Mouse (Mus musculus): ENCODE results near the gene Asb8. TPM values are rescaled to one million over a fixed set of nuclear protein-coding genes. Genes with fewer than 3 reads are reported as not detected.

Gene Asb8
- polyA plus RNA-seq, 1 experiment from 2014 or later, result 26.1 TPM

DNA sequence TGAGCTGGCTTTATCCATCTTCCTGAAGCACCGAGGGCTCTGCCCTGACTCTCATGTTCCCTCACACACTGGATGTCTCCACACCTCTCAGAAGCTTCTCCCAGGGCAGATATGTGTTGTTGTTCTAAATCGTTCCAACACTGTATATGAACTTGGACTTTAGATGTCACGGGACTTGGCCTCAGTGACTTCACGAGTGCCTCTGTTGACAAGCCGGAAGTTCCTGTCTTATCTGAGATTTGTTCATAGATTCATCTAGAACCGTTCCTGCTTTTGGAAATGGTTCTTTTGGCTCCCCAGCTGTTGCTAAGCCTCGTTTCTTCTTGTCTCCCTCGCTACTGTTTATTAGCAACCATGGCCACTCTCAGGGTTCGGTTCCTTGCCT is 49.7 kb downstream of the Asb8 start:
- no peak overlapping the region for H3K27ac ChIP-seq
- 95% methylated on average over 9 of the region's 9 CpGs for WGBS (ENCODE audit: missing documents)
- no peaks in the 10 kb centered on the region for H3K79me2 ChIP-seq (ENCODE audit: inconsistent target)
- H3K4me3 ChIP-seq (ENCODE audit: inconsistent target), result no peak overlapping the region
- H3K36me3 ChIP-seq (ENCODE audit: inconsistent target), result 0 out of 2 replicates have a peak, but pooled peaks cover 3% of the 10 kb centered on the region

GRCm38 (mm10) chr15:98114852-98115778 is 50.3 kb downstream of the Asb8 start:
- 96% methylated on average over 10 of the region's 10 CpGs for WGBS (ENCODE audit: missing documents)
- no peak overlapping the region for H3K4me3 ChIP-seq (ENCODE audit: inconsistent target)
- H3K36me3 ChIP-seq (ENCODE audit: inconsistent target), result no peaks in the 10 kb centered on the region
- H3K79me2 ChIP-seq (ENCODE audit: inconsistent target), result no peaks in the 10 kb centered on the region
- no peak overlapping the region for H3K27ac ChIP-seq

DNA sequence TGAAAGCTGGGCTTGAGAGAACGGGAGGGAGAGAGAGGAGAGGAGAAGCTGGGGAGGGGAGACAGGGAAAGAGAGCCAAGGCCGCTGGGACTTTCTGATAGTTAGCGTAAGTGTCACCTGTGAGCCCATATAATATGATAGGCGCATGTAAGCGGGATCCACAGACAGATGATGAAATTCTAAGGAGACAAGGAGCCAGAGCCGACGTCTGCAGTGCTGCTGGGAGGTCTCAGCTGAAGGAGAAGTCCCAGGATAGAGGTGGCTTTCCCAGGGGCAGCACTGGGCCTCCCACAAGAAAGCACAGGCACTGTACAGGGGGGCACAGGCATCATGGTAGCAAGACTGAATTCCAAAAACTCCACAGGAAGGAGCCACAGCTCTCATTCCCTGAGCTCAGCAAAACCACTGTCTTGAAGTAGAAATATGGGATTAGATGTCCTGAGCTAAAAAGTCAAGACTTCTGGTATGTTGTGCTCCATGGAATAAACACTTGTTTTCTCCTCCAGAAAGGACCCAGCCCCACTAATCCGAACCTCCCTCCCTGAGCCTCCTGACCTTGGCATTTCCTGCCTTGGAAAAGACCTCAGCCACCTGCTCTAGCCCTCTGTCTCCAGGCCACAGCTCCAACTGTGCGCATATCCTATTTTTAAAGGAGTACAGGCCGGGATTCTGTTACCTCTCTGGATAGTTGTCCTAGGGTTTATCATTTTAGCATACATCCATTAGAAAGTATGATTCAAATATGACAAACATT is 51.1 kb downstream of the Asb8 start:
- Histone ChIP-seq H3K4me3 (ENCODE audit: inconsistent target) (no peak overlapping the region), H3K27ac (no peak overlapping the region), H3K79me2 (ENCODE audit: inconsistent target) (no peaks in the 10 kb centered on the region), H3K36me3 (ENCODE audit: inconsistent target) (no peaks in the 10 kb centered on the region)
- 95% methylated on average over 10 of the region's 10 CpGs for WGBS (ENCODE audit: missing documents)

DNA sequence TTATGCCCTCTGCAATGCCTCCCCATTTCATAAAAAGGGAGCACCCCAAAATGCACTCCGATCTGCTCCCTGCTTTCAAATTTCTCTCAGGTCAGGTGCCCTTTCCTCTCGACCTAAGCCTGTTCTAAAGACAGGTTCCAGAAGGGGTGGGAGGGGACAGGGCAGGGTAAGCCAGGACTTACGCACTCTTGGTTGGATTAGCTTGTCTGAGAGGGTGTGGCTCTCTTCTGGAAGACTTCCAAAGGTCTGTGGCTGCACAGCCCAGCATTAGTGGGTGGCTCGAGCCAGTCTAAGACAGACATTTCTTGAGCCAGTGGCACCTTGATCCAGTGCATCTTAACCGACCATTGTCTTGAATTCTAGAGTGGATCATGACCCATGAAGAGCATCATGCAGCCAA is 53.6 kb downstream of the Asb8 start:
- 61% methylated on average over 5 of the region's 5 CpGs for WGBS (ENCODE audit: missing documents)
- H3K36me3 ChIP-seq (ENCODE audit: inconsistent target), result no peaks in the 10 kb centered on the region

DNA sequence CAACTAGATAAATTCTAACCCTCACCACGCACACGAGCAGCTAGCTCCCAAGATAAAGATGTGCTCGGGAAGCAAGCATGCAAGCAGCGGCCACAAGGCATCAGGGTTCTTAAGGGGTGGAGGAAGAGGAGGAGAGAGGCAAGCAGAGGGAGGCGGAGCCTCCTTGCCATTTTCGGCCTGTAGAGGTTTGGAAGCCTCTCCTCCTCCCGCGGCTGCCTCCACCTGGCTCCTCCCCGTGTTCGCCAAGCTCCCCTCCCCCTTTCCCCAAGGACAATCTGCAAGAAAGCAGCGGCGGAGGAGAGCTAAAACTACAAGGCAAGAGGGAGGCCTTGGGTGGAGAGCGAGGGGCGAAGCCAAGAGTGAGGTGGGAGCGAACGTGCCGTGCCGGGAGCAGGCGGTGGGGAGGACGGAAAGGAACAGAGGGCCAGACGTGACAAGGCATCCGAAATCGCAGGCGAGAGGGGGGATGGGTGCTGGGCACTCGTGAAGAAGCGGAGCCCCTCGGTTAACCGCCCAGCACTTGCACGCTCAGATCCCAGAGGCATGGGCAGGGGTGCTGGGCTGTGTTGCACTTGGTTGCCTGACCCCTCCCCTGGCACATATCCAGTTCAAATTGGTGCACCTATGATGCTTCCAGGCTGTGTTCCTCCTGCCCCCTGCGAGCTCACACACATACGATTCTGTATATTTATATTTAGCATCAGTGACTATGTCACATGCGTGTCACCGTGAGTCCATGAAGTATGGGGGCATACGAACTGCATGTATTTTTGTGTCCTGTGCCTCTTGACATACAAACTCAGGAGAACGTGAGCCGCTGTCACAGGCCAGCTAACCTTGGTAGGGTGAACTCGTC is 56.9 kb downstream of the Asb8 start:
- peak overlapping the region; percentile 62 for H3K4me3 ChIP-seq (ENCODE audit: inconsistent target)
- no peak overlapping the region for H3K27ac ChIP-seq

More for the DNA sequence above, 53.6 kb downstream of the Asb8 start:
- Histone ChIP-seq H3K4me3 (ENCODE audit: inconsistent target) (no peak overlapping the region), H3K79me2 (ENCODE audit: inconsistent target) (no peaks in the 10 kb centered on the region), H3K27ac (no peak overlapping the region)

GRCm38 (mm10) chr15:98107703-98108296 is 57.6 kb downstream of the Asb8 start:
- H3K79me2 ChIP-seq (ENCODE audit: inconsistent target), result no peaks in the 10 kb centered on the region
- no peak overlapping the region for H3K27ac ChIP-seq
- peak overlapping the region; percentile 62; the same call in 1 of the 2 replicates for H3K4me3 ChIP-seq (ENCODE audit: inconsistent target)
- H3K36me3 ChIP-seq (ENCODE audit: inconsistent target), result no peaks in the 10 kb centered on the region
- WGBS (ENCODE audit: missing documents), result 51% methylated on average over 11 of the region's 11 CpGs

More for the DNA sequence above, 56.9 kb downstream of the Asb8 start:
- Histone ChIP-seq H3K36me3 (ENCODE audit: inconsistent target) (no peaks in the 10 kb centered on the region), H3K79me2 (ENCODE audit: inconsistent target) (no peaks in the 10 kb centered on the region)
- WGBS (ENCODE audit: missing documents), result 3% methylated on average over 37 of the region's 37 CpGs

GRCm38 (mm10) chr15:98107230-98107629 is 58.2 kb downstream of the Asb8 start:
- H3K79me2 ChIP-seq (ENCODE audit: inconsistent target), result no peaks in the 10 kb centered on the region
- WGBS (ENCODE audit: missing documents), result 97% methylated on average over 6 of the region's 6 CpGs
- no peak overlapping the region for H3K27ac ChIP-seq
- H3K36me3 ChIP-seq (ENCODE audit: inconsistent target), result no peaks in the 10 kb centered on the region
- H3K4me3 ChIP-seq (ENCODE audit: inconsistent target), result no peak overlapping the region

GRCm38 (mm10) chr15:98106506-98106905 is 58.9 kb downstream of the Asb8 start:
- Histone ChIP-seq H3K79me2 (ENCODE audit: inconsistent target) (no peaks in the 10 kb centered on the region), H3K36me3 (ENCODE audit: inconsistent target) (no peaks in the 10 kb centered on the region), H3K4me3 (ENCODE audit: inconsistent target) (no peak overlapping the region), H3K27ac (no peak overlapping the region)
- WGBS (ENCODE audit: missing documents), result 87% methylated on average over 6 of the region's 6 CpGs

DNA sequence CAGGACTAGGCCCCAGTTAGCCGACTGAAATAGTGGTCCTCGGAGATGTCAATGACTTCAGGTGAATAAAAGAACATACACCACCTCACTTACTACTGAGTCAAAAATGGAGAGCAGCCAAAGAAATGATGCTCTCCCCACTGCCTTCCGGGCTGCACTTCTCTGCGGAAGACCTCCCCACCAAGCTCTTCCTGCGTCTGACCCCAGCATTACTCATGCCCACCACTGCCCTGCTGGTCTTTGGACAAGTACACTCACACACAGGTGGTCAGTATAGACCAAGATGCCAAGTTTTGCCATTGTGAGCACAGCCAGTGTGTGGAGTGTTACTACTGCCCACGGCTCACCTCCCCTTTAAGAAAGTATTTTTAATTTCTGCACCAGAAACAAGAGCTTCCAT is 63.0 kb downstream of the Asb8 start:
- H3K4me3 ChIP-seq (ENCODE audit: inconsistent target), result no peak overlapping the region
- H3K36me3 ChIP-seq (ENCODE audit: inconsistent target), result no peaks in the 10 kb centered on the region
- 91% methylated on average over 6 of the region's 6 CpGs for WGBS (ENCODE audit: missing documents)
- no peaks in the 10 kb centered on the region for H3K79me2 ChIP-seq (ENCODE audit: inconsistent target)
- no peak overlapping the region for H3K27ac ChIP-seq

GRCm38 (mm10) chr15:98098519-98098918 is 66.9 kb downstream of the Asb8 start:
- Histone ChIP-seq H3K36me3 (ENCODE audit: inconsistent target) (no peaks in the 10 kb centered on the region), H3K4me3 (ENCODE audit: inconsistent target) (no peak overlapping the region), H3K79me2 (ENCODE audit: inconsistent target) (no peaks in the 10 kb centered on the region; the same call in 1 of the 2 replicates), H3K27ac (no peak overlapping the region)
- 90% methylated on average over 9 of the region's 9 CpGs for WGBS (ENCODE audit: missing documents)

DNA sequence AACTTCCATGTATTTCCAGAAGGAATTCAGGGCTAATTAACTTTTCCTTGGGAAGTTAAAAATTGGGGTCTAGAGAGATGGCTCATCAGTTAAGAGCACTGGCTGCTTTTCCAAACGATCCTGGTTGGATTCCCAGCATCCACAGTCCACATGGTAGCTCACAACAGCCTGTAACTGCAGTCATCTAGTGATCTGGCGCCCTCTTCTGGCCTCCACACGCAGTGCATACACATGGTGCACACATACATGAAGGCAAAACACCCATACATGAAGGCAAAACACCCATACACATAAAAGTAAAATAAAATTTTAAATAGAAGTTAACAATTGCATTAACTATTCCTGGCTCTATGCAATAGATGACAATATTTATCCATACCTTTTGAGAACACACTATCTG is 68.5 kb downstream of the Asb8 start:
- H3K4me3 ChIP-seq (ENCODE audit: inconsistent target), result no peak overlapping the region
- peaks cover 10% of the 10 kb centered on the region for H3K79me2 ChIP-seq (ENCODE audit: inconsistent target)
- no peak overlapping the region for H3K27ac ChIP-seq
- H3K36me3 ChIP-seq (ENCODE audit: inconsistent target), result no peaks in the 10 kb centered on the region
- WGBS (ENCODE audit: missing documents), result 64% methylated on average over 3 of the region's 3 CpGs

DNA sequence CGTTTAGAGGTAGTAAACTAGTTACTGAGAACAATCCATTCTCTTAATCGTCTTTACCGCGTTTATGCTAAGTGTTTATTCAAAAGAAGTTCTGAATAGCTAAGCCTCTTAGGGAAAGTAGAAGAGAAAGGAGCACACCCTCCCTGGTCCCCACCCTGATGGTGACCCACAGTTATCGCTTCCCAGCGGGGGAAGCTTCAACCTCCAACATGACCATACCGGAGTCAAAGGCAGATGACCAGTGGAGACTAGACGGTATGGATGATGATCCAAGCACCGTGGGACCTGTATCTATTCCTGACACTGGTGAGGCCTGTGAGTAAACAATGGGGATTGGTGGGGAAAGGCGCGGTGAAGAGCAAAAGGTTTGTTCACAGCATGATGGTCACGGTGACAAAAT is 70.5 kb downstream of the Asb8 start:
- Histone ChIP-seq H3K36me3 (ENCODE audit: inconsistent target) (no peaks in the 10 kb centered on the region), H3K27ac (no peak overlapping the region), H3K4me3 (ENCODE audit: inconsistent target) (no peak overlapping the region), H3K79me2 (ENCODE audit: inconsistent target) (peaks cover 30% of the 10 kb centered on the region)
- 97% methylated on average over 12 of the region's 12 CpGs for WGBS (ENCODE audit: missing documents)

GRCm38 (mm10) chr15:98093121-98094011 is 72.1 kb downstream of the Asb8 start, which contains the start of gene Senp1:
Senp1 (minus strand) TSS chr15:98093744.
- WGBS (ENCODE audit: missing documents), result 2% methylated on average over 58 of the region's 58 CpGs

More at GRCm38 (mm10) chr15:98093121-98094011, 72.1 kb downstream of the Asb8 start, which contains the start of gene Senp1:
- H3K27ac ChIP-seq, result peak within 1 kb of the TSS; percentile 78
- H3K4me3 ChIP-seq (ENCODE audit: inconsistent target), result peak within 1 kb of the TSS; percentile 75
- H3K79me2 ChIP-seq (ENCODE audit: inconsistent target), result peaks cover 40% of the 10 kb centered on the region
- H3K36me3 ChIP-seq (ENCODE audit: inconsistent target), result no peaks in the 10 kb centered on the region

Measured in macrophage (primary cell).